ENCODE assay signal across 9 mouse cellular contexts in the genomic region with DNA sequence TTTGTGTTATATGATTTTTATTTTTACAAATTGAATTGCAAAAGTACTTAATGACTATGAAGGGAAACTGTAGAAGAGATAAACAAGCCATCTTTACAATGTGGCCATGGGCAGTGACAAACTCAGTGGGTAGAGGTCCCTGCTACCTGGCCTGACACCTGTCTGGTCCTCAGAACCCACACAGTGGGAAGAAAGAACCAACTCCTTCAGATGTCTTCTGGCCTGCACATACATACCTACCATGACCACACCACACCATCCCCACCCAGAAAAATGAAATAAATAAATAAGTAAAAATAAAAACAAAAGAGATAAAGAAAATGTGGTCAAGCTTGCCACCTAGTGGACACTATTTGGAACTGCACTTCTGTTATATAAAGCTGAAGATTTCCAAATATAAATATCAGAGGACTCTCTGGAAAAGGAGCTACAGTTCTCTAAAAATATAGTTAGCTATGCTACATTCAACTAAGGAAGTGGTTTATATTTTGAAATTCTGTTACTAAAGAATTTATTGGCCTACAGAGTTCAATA. TPM values are rescaled to one million over a fixed set of nuclear protein-coding genes. Genes with fewer than 3 reads are reported as not detected.
DNase-seq lines count a peak whose midpoint lies in the region; ATAC-seq and TF ChIP-seq lines count a peak whose summit lies in the region.
"Had no signal": no experiment of that assay in that cellular context is flagged by ENCODE, and none has a peak within 500 bp of the region (broad histone marks: within the 10 kb centered on the region; RNA-seq: fewer than 3 reads in every experiment).

No protein-coding gene starts in this region.

- H3K9me3 ChIP-seq in heart, postnatal 0 days (replicated peaks; ENCODE audit: control insufficient read depth, low read length): no peaks in the 10 kb centered on the region
- no peaks in the 10 kb centered on the region for H3K9me3 ChIP-seq in midbrain, embryonic 14.5 days (ENCODE audit: control insufficient read depth, low read length)
- no peaks in the 10 kb centered on the region for H3K9me3 ChIP-seq in midbrain, embryonic 13.5 days
- H3K9me3 ChIP-seq in stomach, postnatal 0 days (ENCODE audit: control insufficient read depth, low read length): no peaks in the 10 kb centered on the region
- H3K9me3 ChIP-seq: hindbrain, embryonic 15.5 days; limb, embryonic 12.5 days had no signal

- TF ChIP-seq EP300 in heart, postnatal 0 days (IDR thresholded peaks at IDR 0.05; ENCODE audit: low read depth): no peak
- no peak for TF ChIP-seq EP300 in stomach, postnatal 0 days (optimal IDR thresholded peaks at IDR 0.05)

- no peak overlapping the region for H3K4me3 ChIP-seq in heart, postnatal 0 days (ENCODE audit: low read depth, low read length)
- no peak overlapping the region for H3K4me3 ChIP-seq in midbrain, embryonic 14.5 days (replicated peaks; ENCODE audit: low read depth, low read length)
- no peak overlapping the region for H3K4me3 ChIP-seq in midbrain, embryonic 13.5 days (replicated peaks)
- H3K4me3 ChIP-seq in stomach, postnatal 0 days (ENCODE audit: low read depth, low read length): no peak overlapping the region
- H3K4me3 ChIP-seq: hindbrain, embryonic 15.5 days; limb, embryonic 12.5 days had no signal

- peak; percentile 62; the same call in 1 of the 2 replicates for ATAC-seq in heart, postnatal 0 days (ENCODE audit: insufficient read depth, low read depth)
- ATAC-seq in midbrain, embryonic 14.5 days (ENCODE audit: low FRiP score, low TSS enrichment): no peak
- ATAC-seq in midbrain, embryonic 13.5 days: no peak
- no peak for ATAC-seq in stomach, postnatal 0 days (ENCODE audit: low FRiP score, low TSS enrichment)

- 0 out of 2 replicates have a peak, but pooled peaks cover 8% of the 10 kb centered on the region for H3K36me3 ChIP-seq in heart, postnatal 0 days (replicated peaks; ENCODE audit: control insufficient read depth, insufficient read depth, low read length)
- H3K36me3 ChIP-seq in midbrain, embryonic 14.5 days (ENCODE audit: control insufficient read depth, insufficient read depth, low read length): peaks cover 16% of the 10 kb centered on the region
- H3K36me3 ChIP-seq in midbrain, embryonic 13.5 days: peaks cover 25% of the 10 kb centered on the region
- no peaks in the 10 kb centered on the region for H3K36me3 ChIP-seq in stomach, postnatal 0 days (ENCODE audit: control insufficient read depth, insufficient read depth, low read length)

- no peaks in the 10 kb centered on the region for H3K27me3 ChIP-seq in heart, postnatal 0 days (ENCODE audit: control insufficient read depth, insufficient read depth, low read length)
- no peaks in the 10 kb centered on the region for H3K27me3 ChIP-seq in midbrain, embryonic 14.5 days (ENCODE audit: control insufficient read depth, insufficient read depth, low read length)
- no peaks in the 10 kb centered on the region for H3K27me3 ChIP-seq in midbrain, embryonic 13.5 days
- H3K27me3 ChIP-seq in stomach, postnatal 0 days (ENCODE audit: control insufficient read depth, insufficient read depth, low read length): no peaks in the 10 kb centered on the region
- H3K27me3 ChIP-seq: hindbrain, embryonic 15.5 days; limb, embryonic 12.5 days had no signal

- H3K27ac ChIP-seq in heart, postnatal 0 days (ENCODE audit: low read depth): peak overlapping the region; percentile 39
- no peak overlapping the region for H3K27ac ChIP-seq in midbrain, embryonic 14.5 days (replicated peaks; ENCODE audit: low read depth, low read length)
- no peak overlapping the region for H3K27ac ChIP-seq in midbrain, embryonic 13.5 days
- H3K27ac ChIP-seq in stomach, postnatal 0 days (replicated peaks): no peak overlapping the region
- H3K27ac ChIP-seq: hindbrain, embryonic 15.5 days; limb, embryonic 12.5 days had no signal

- no peak overlapping the region for H3K9ac ChIP-seq in heart, postnatal 0 days (replicated peaks; ENCODE audit: low read depth, low read length)
- no peak overlapping the region for H3K9ac ChIP-seq in midbrain, embryonic 14.5 days (replicated peaks; ENCODE audit: low read length)
- H3K9ac ChIP-seq in midbrain, embryonic 13.5 days (replicated peaks): no peak overlapping the region
- no peak overlapping the region for H3K9ac ChIP-seq in stomach, postnatal 0 days (ENCODE audit: low read length)
- H3K9ac ChIP-seq: hindbrain, embryonic 15.5 days; limb, embryonic 12.5 days had no signal

- H3K4me1 ChIP-seq in heart, postnatal 0 days (ENCODE audit: control insufficient read depth, insufficient read depth): no peaks in the 10 kb centered on the region
- H3K4me1 ChIP-seq in midbrain, embryonic 14.5 days (ENCODE audit: control insufficient read depth, insufficient read depth, low read length): no peaks in the 10 kb centered on the region
- no peaks in the 10 kb centered on the region for H3K4me1 ChIP-seq in midbrain, embryonic 13.5 days (replicated peaks)
- H3K4me1 ChIP-seq in stomach, postnatal 0 days (replicated peaks; ENCODE audit: control insufficient read depth, insufficient read depth): no peaks in the 10 kb centered on the region
- H3K4me1 ChIP-seq: hindbrain, embryonic 15.5 days had no signal

- TF ChIP-seq POLR2A in brain, embryonic 14.5 days (IDR thresholded peaks at IDR 0.05; ENCODE audit: borderline replicate concordance, extremely low read depth, insufficient read depth, insufficient read length, poor library complexity, severe bottlenecking): no peak

- peak; percentile 48 for DNase-seq in heart, postnatal 0 days (ENCODE audit: low spot score)
- DNase-seq in heart, adult 8-10 months (ENCODE audit: low spot score): no peak
- peak; percentile 64 for DNase-seq in midbrain, embryonic 14.5 days
- peak; percentile 42 for DNase-seq in brain, embryonic 14.5 days (ENCODE audit: low read depth)
- DNase-seq in stomach, postnatal 0 days (ENCODE audit: low spot score): no peak
- DNase-seq in yolk sac, embryonic 10.5 days (ENCODE audit: low spot score): no peak

- TF ChIP-seq CTCF in heart, postnatal 0 days (IDR thresholded peaks at IDR 0.05; ENCODE audit: low read depth): peak; percentile 63
- TF ChIP-seq CTCF in brain, embryonic 14.5 days (IDR thresholded peaks at IDR 0.05; ENCODE audit: borderline replicate concordance, extremely low read depth, insufficient read depth, insufficient read length): no peak
- peak; percentile 78 for TF ChIP-seq CTCF in stomach, postnatal 0 days (IDR thresholded peaks at IDR 0.05; ENCODE audit: low read depth)

- no peak overlapping the region for H3K4me2 ChIP-seq in heart, postnatal 0 days (ENCODE audit: low read depth, low read length)
- no peak overlapping the region for H3K4me2 ChIP-seq in midbrain, embryonic 14.5 days (ENCODE audit: low read length)
- no peak overlapping the region for H3K4me2 ChIP-seq in midbrain, embryonic 13.5 days (replicated peaks)
- no peak overlapping the region for H3K4me2 ChIP-seq in stomach, postnatal 0 days (replicated peaks; ENCODE audit: low read depth)
- H3K4me2 ChIP-seq: hindbrain, embryonic 15.5 days; limb, embryonic 12.5 days had no signal

RNA-seq across cellular contexts. Expression of gene Fam206a, which starts 17.9 kb away (rescaled TPM):
- 0.89 and 3.9 TPM in 2 replicates for total RNA-seq in heart, postnatal 0 days (2014; rRNA removed; ENCODE audit: low replicate concordance)
- polyA plus RNA-seq in heart, postnatal 0 days (2015; fragmentation: Nextera tagmentation; extraction: Ambion mirVana): 4.0 and 4.2 TPM in 2 replicates
- total RNA-seq in heart, adult 8-10 months (2022): 1 to 10 TPM; 1.8 to 3.3 (median 2.3) TPM
- 13.7 and 17.4 TPM in 2 replicates for polyA plus RNA-seq in midbrain, embryonic 14.5 days (2014; fragmentation: Nextera tagmentation; extraction: Ambion mirVana)
- polyA plus RNA-seq in midbrain, embryonic 13.5 days (2015; fragmentation: Nextera tagmentation; extraction: Ambion mirVana): 16.8 and 19.0 TPM in 2 replicates
- 8.2 and 13.3 TPM in 2 replicates for polyA plus RNA-seq in brain, embryonic 14.5 days (2012; rRNA removed)
- polyA plus RNA-seq in stomach, postnatal 0 days (2015; fragmentation: Nextera tagmentation; extraction: Ambion mirVana): 4.5 and 4.9 TPM in 2 replicates

RNA-seq across cellular contexts. Expression of gene Elp1, which starts 18.0 kb away (rescaled TPM):
- total RNA-seq in heart, postnatal 0 days (2014; rRNA removed; ENCODE audit: low replicate concordance): 20.4 and 25.5 TPM in 2 replicates
- 12.9 and 15.0 TPM in 2 replicates for polyA plus RNA-seq in heart, postnatal 0 days (2015; fragmentation: Nextera tagmentation; extraction: Ambion mirVana)
- 10 to 100 TPM; 20.0 to 22.7 (median 21.4) TPM for total RNA-seq in heart, adult 8-10 months (2022)
- polyA plus RNA-seq in midbrain, embryonic 14.5 days (2014; fragmentation: Nextera tagmentation; extraction: Ambion mirVana): 69.1 and 90.2 TPM in 2 replicates
- polyA plus RNA-seq in midbrain, embryonic 13.5 days (2015; fragmentation: Nextera tagmentation; extraction: Ambion mirVana): 63.3 and 66.1 TPM in 2 replicates
- polyA plus RNA-seq in brain, embryonic 14.5 days (2012; rRNA removed): 79.2 and 82.1 TPM in 2 replicates
- polyA plus RNA-seq in stomach, postnatal 0 days (2015; fragmentation: Nextera tagmentation; extraction: Ambion mirVana): 10.3 and 11.3 TPM in 2 replicates

RNA-seq across cellular contexts. Expression of gene Ctnnal1, which starts 44.9 kb away (rescaled TPM):
- 27.9 and 34.3 TPM in 2 replicates for total RNA-seq in heart, postnatal 0 days (2014; rRNA removed; ENCODE audit: low replicate concordance)
- 34.4 and 35.5 TPM in 2 replicates for polyA plus RNA-seq in heart, postnatal 0 days (2015; fragmentation: Nextera tagmentation; extraction: Ambion mirVana)
- 10 to 100 TPM; 18.1 to 47.5 (median 30.1) TPM for total RNA-seq in heart, adult 8-10 months (2022)
- 10.4 and 13.0 TPM in 2 replicates for polyA plus RNA-seq in midbrain, embryonic 14.5 days (2014; fragmentation: Nextera tagmentation; extraction: Ambion mirVana)
- polyA plus RNA-seq in midbrain, embryonic 13.5 days (2015; fragmentation: Nextera tagmentation; extraction: Ambion mirVana): 17.1 and 18.6 TPM in 2 replicates
- 17.7 and 22.2 TPM in 2 replicates for polyA plus RNA-seq in brain, embryonic 14.5 days (2012; rRNA removed)
- 9.2 and 9.3 TPM in 2 replicates for polyA plus RNA-seq in stomach, postnatal 0 days (2015; fragmentation: Nextera tagmentation; extraction: Ambion mirVana)

Comparison
In these comparisons a context has a peak if more than half of its experiments do, and no peak if none do; other contexts are left out.
1. DNase-seq: peak in heart, postnatal 0 days (single experiment), midbrain, embryonic 14.5 days (single experiment) and brain, embryonic 14.5 days (single experiment); none in heart, adult 8-10 months (single experiment), stomach, postnatal 0 days (single experiment) and yolk sac, embryonic 10.5 days (single experiment).